Mouse (Mus musculus) MEL (cell line): ENCODE measurements at regions not wholly inside any gene's neighbourhood (a gene's known extent, or its start where the extent isn't known, plus 50 kb on each side); places are given as distances from the start of the nearest gene placed in this dataset.

ENCODE experiments used
- DNase-seq: peaks from one replicate; pipeline ENCODE4 v3.0.0; 2011; ENCODE audit warnings: low read depth, low spot score
- H3K27ac ChIP-seq: 2 replicates; pipeline ENCODE4 v1.5.1; 2012; ENCODE audit warnings: low read depth, mild to moderate bottlenecking, control low read depth, low read length, moderate library complexity; ENCODE audit not compliant: control insufficient read depth
- H3K27me3 ChIP-seq, 2 experiments: fragments of 150-350 bp in 1 of 2; sonication (generic) in 1 of 2; 2 replicates each; pipeline ENCODE4 v1.6.1; 2012; ENCODE audit warnings: low read length in 2 of 2, mild to moderate bottlenecking in 2 of 2, improper control_type of control experiment in 1 of 2, moderate library complexity in 1 of 2; ENCODE audit not compliant: insufficient read depth in 2 of 2, control insufficient read depth in 1 of 2
- H3K36me3 ChIP-seq, 2 experiments: 2 replicates each; pipeline ENCODE4 v1.6.1; 2012 to 2014; ENCODE audit warnings: low read length in 2 of 2, improper control_type of control experiment in 1 of 2, inconsistent platforms in 1 of 2, mild to moderate bottlenecking in 1 of 2; ENCODE audit not compliant: insufficient read depth in 2 of 2, control insufficient read depth in 1 of 2
- H3K4me1 ChIP-seq, 2 experiments: fragments of 150-350 bp in 1 of 2; sonication (generic) in 1 of 2; 2 replicates each; pipeline ENCODE4 v1.6.1; 2012; ENCODE audit warnings: low read length in 2 of 2, improper control_type of control experiment in 1 of 2, mild to moderate bottlenecking in 1 of 2; ENCODE audit not compliant: insufficient read depth in 2 of 2, control insufficient read depth in 1 of 2
- H3K4me3 ChIP-seq, 2 experiments: fragments of 150-350 bp in 1 of 2; sonication (generic) in 1 of 2; 2 replicates each; pipeline ENCODE4 v1.5.1; 2012; ENCODE audit warnings: low read depth in 2 of 2, low read length in 2 of 2, mild to moderate bottlenecking in 2 of 2, moderate library complexity in 2 of 2, control low read depth in 1 of 2, improper control_type of control experiment in 1 of 2; ENCODE audit not compliant: control insufficient read depth in 1 of 2, insufficient read depth in 1 of 2
- H3K79me2 ChIP-seq: 2 replicates; pipeline ENCODE4 v1.6.1; 2012; ENCODE audit warnings: mild to moderate bottlenecking, low read length, moderate library complexity; ENCODE audit not compliant: control insufficient read depth, poor library complexity, insufficient read depth
- H3K9ac ChIP-seq: 2 replicates; pipeline ENCODE4 v1.6.1; 2012; ENCODE audit warnings: low read depth, mild to moderate bottlenecking, control low read depth, low read length, moderate library complexity; ENCODE audit not compliant: control insufficient read depth, poor library complexity, severe bottlenecking
- H3K9me3 ChIP-seq: fragments of 150-350 bp; sonication (generic); replicated peaks from 2 replicates; pipeline ENCODE4 v1.6.1; 2012; ENCODE audit warnings: mild to moderate bottlenecking, low read length, improper control_type of control experiment, moderate library complexity; ENCODE audit not compliant: insufficient read depth
- BHLHE40 ChIP-seq: IDR thresholded peaks from 2 replicates; pipeline ENCODE4 v1.6.1; 2012; ENCODE audit warnings: low read depth, mild to moderate bottlenecking, inconsistent platforms, low read length, improper control_type of control experiment, borderline replicate concordance
- CTCF ChIP-seq, 3 experiments: IDR thresholded peaks in 2 of 3; conservative IDR thresholded peaks in 1 of 3; 2 replicates each; pipeline ENCODE4 v1.5.1; 2011 to 2012; ENCODE audit warnings: low read length in 3 of 3, low read depth in 2 of 3, mild to moderate bottlenecking in 2 of 3, improper control_type of control experiment in 1 of 3, inconsistent platforms in 1 of 3, mixed read lengths in 1 of 3, moderate library complexity in 1 of 3; ENCODE audit not compliant: control insufficient read depth in 1 of 3, insufficient read depth in 1 of 3, poor library complexity in 1 of 3, severe bottlenecking in 1 of 3
- EP300 ChIP-seq, 2 experiments: IDR thresholded peaks; 2 replicates each; pipeline ENCODE4 v1.6.1; 2011; ENCODE audit warnings: improper control_type of control experiment in 2 of 2, low read length in 2 of 2, low read depth in 1 of 2, mild to moderate bottlenecking in 1 of 2
- ETS1 ChIP-seq: IDR thresholded peaks from 2 replicates; pipeline ENCODE4 v1.6.1; 2012; ENCODE audit warnings: low read depth, mild to moderate bottlenecking, inconsistent platforms, low read length, improper control_type of control experiment, moderate library complexity
- HCFC1 ChIP-seq: IDR thresholded peaks from 2 replicates; pipeline ENCODE4 v1.6.1; 2012; ENCODE audit warnings: low read depth, mild to moderate bottlenecking, inconsistent platforms, low read length, improper control_type of control experiment, moderate library complexity
- JUND ChIP-seq: IDR thresholded peaks from 2 replicates; pipeline ENCODE4 v1.6.1; 2011; ENCODE audit warnings: low read depth, mild to moderate bottlenecking, improper control_type of control experiment, low read length
- KAT2A ChIP-seq: conservative IDR thresholded peaks from 2 replicates; pipeline ENCODE4 v1.6.1; 2012; ENCODE audit warnings: low read depth, low read length, improper control_type of control experiment, inconsistent platforms
- MAX ChIP-seq: IDR thresholded peaks from 2 replicates; pipeline ENCODE4 v1.6.1; 2011; ENCODE audit warnings: low read length, improper control_type of control experiment
- MYB ChIP-seq: IDR thresholded peaks from 2 replicates; pipeline ENCODE4 v1.6.1; 2011; ENCODE audit warnings: mild to moderate bottlenecking, low read depth, low read length, improper control_type of control experiment
- NRF1 ChIP-seq: IDR thresholded peaks from 2 replicates; pipeline ENCODE4 v1.6.1; 2014; ENCODE audit warnings: low read depth, mild to moderate bottlenecking, inconsistent platforms, low read length, improper control_type of control experiment, moderate library complexity; ENCODE audit not compliant: poor library complexity, insufficient read depth, severe bottlenecking
- POLR2A ChIP-seq, 2 experiments: IDR thresholded peaks; 2 replicates each; pipeline ENCODE4 v1.6.1; 2011 to 2012; ENCODE audit warnings: low read length in 2 of 2, mild to moderate bottlenecking in 2 of 2, control low read depth in 1 of 2, improper control_type of control experiment in 1 of 2, low read depth in 1 of 2, moderate library complexity in 1 of 2; ENCODE audit not compliant: control insufficient read depth in 1 of 2, insufficient read depth in 1 of 2, poor library complexity in 1 of 2
- POLR2AphosphoS2 ChIP-seq: IDR thresholded peaks from 2 replicates; pipeline ENCODE4 v1.6.1; 2011; ENCODE audit warnings: low read length, improper control_type of control experiment
- POLR2AphosphoS5 ChIP-seq: IDR thresholded peaks from 2 replicates; pipeline ENCODE4 v1.6.1; 2012; ENCODE audit warnings: low read depth, borderline replicate concordance, mild to moderate bottlenecking, inconsistent platforms, low read length, moderate library complexity, mixed read lengths
- RAD21 ChIP-seq: IDR thresholded peaks from 2 replicates; pipeline ENCODE4 v1.6.1; 2011; ENCODE audit warnings: mild to moderate bottlenecking, low read depth, low read length, improper control_type of control experiment
- RCOR1 ChIP-seq: IDR thresholded peaks from 2 replicates; pipeline ENCODE4 v1.6.1; 2012; ENCODE audit warnings: low read depth, mild to moderate bottlenecking, inconsistent platforms, low read length, improper control_type of control experiment
- SIN3A ChIP-seq: IDR thresholded peaks from 2 replicates; pipeline ENCODE4 v1.6.1; 2012; ENCODE audit warnings: low read length, improper control_type of control experiment, inconsistent platforms
- TAL1 ChIP-seq: IDR thresholded peaks from 2 replicates; pipeline ENCODE4 v1.6.1; 2012; ENCODE audit warnings: mild to moderate bottlenecking, inconsistent platforms, low read length, moderate library complexity, mixed read lengths
- TBP ChIP-seq: IDR thresholded peaks from 2 replicates; pipeline ENCODE4 v1.8.0; 2011; ENCODE audit warnings: low read depth, low read length, improper control_type of control experiment
- UBTF ChIP-seq: IDR thresholded peaks from 2 replicates; pipeline ENCODE4 v1.6.1; 2012; ENCODE audit warnings: low read depth, mild to moderate bottlenecking, inconsistent platforms, low read length, improper control_type of control experiment, moderate library complexity, borderline replicate concordance; ENCODE audit not compliant: insufficient read depth
- USF1 ChIP-seq: IDR thresholded peaks from 2 replicates; pipeline ENCODE4 v1.6.1; 2014; ENCODE audit warnings: low read depth, mild to moderate bottlenecking, inconsistent platforms, low read length, improper control_type of control experiment, moderate library complexity
- USF2 ChIP-seq, 2 experiments: IDR thresholded peaks; 2 replicates each; pipeline ENCODE4 v1.6.1; 2011 to 2012; ENCODE audit warnings: improper control_type of control experiment in 2 of 2, low read length in 2 of 2, borderline replicate concordance in 1 of 2, inconsistent platforms in 1 of 2, low read depth in 1 of 2, mild to moderate bottlenecking in 1 of 2; ENCODE audit not compliant: insufficient read depth in 1 of 2
- ZMIZ1 ChIP-seq: IDR thresholded peaks from 2 replicates; pipeline ENCODE4 v1.6.1; 2012; ENCODE audit warnings: low read depth, mild to moderate bottlenecking, inconsistent platforms, low read length, improper control_type of control experiment, moderate library complexity
- ZNF384 ChIP-seq: IDR thresholded peaks from 2 replicates; pipeline ENCODE4 v1.6.1; 2012; ENCODE audit warnings: low read depth, mild to moderate bottlenecking, inconsistent platforms, low read length, improper control_type of control experiment

- TF ChIP-seq MYB (no peak), HCFC1 (no peak), POLR2AphosphoS2 (no peak), ZMIZ1 (no peak), TAL1 (no peak), ETS1 (no peak), MAX (no peak), RAD21 (no peak), SIN3A (no peak), TBP (no peak), NRF1 (no peak)
- no peak overlapping the region for H3K9ac ChIP-seq
- H3K79me2 ChIP-seq = no peaks in the 10 kb centered on the region
- H3K9me3 ChIP-seq = no peaks in the 10 kb centered on the region
- no peaks in the 10 kb centered on the region for H3K27me3 ChIP-seq
- no peaks in the 10 kb centered on the region for H3K4me1 ChIP-seq
- no peak for DNase-seq
- no peaks in the 10 kb centered on the region for H3K36me3 ChIP-seq
- no peak overlapping the region for H3K4me3 ChIP-seq
- no peak overlapping the region for H3K27ac ChIP-seq
These were observed 109.7 kb upstream of the Osr1 start for GRCm38 (mm10) chr12:9460193-9460592.

DNA sequence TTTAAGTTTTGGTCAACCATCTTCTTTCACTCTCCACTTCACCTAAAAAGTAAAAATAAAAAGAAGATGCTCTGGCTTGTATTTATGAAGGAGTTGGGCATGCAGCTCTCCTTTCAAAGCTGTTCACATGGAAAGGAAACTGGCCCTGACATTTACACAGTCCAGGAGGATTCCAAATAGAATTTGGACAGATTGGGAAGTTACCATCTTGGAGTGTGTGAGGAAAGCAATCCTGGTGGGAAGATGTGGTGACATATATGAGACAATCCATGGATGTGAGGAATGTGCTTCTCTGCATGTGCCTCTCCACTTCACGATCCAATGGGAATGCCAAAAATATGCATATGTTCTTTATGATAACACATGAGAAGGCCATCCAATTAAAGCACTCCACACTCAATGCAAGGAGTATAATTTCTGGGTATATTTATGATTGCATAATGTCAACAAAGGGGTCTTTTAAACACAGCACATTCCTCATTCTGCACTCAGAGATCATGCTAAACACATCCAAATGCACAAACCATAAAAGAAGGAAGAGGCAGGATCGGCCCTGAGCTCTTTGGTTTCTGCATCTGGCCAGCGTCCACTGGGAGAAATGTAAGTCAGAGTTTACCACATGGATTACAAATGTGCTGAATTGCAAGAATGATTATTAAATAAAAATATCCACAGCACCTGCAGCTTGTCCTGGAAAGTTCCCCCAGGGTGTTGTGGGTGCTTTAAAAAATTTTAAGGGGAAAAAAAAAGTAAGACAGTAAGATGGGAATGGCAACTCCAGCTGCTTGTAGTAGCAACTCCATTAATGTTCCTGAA lies 100.1 kb upstream of the Osr1 start:
- Histone ChIP-seq H3K9me3 (no peaks in the 10 kb centered on the region), H3K27me3 (no peaks in the 10 kb centered on the region)

GRCm38 (mm10) chr12:9475836-9476235 lies 94.1 kb upstream of the Osr1 start:
- DNase-seq = no peak
- no peak overlapping the region for H3K9ac ChIP-seq
- no peaks in the 10 kb centered on the region for H3K9me3 ChIP-seq
- no peak overlapping the region for H3K27ac ChIP-seq
- H3K4me3 ChIP-seq = no peak overlapping the region
- H3K36me3 ChIP-seq = no peaks in the 10 kb centered on the region
- no peak for TF ChIP-seq KAT2A
- TF ChIP-seq CTCF (IDR thresholded peaks at IDR 0.05 in 2 of 3, conservative IDR thresholded peaks at IDR 0.05 in 1 of 3; ENCODE audit: control insufficient read depth in 1 of 3, insufficient read depth in 1 of 3, low read depth in 2 of 3, low read length in 3 of 3, poor library complexity in 1 of 3, severe bottlenecking in 1 of 3) = no peak
- TF ChIP-seq POLR2AphosphoS5 = no peak
- TF ChIP-seq UBTF = no peak
- no peak for TF ChIP-seq BHLHE40
- no peak for TF ChIP-seq POLR2A (IDR thresholded peaks at IDR 0.05; ENCODE audit: control insufficient read depth in 1 of 2, insufficient read depth in 1 of 2, low read depth in 1 of 2, low read length in 2 of 2, poor library complexity in 1 of 2)
- TF ChIP-seq USF2 (IDR thresholded peaks at IDR 0.05; ENCODE audit: borderline replicate concordance in 1 of 2, insufficient read depth in 1 of 2, low read depth in 1 of 2, low read length in 2 of 2) = no peak
- TF ChIP-seq EP300 (IDR thresholded peaks at IDR 0.05; ENCODE audit: low read depth in 1 of 2, low read length in 2 of 2) = no peak
- no peak for TF ChIP-seq HCFC1
- TF ChIP-seq JUND = no peak
- no peak for TF ChIP-seq POLR2AphosphoS2
- TF ChIP-seq MAX = no peak
- TF ChIP-seq USF1 = no peak
- no peak for TF ChIP-seq RCOR1
- no peaks in the 10 kb centered on the region for H3K27me3 ChIP-seq
- no peaks in the 10 kb centered on the region for H3K4me1 ChIP-seq
- no peaks in the 10 kb centered on the region for H3K79me2 ChIP-seq

More for the DNA sequence above, 100.1 kb upstream of the Osr1 start:
- Histone ChIP-seq H3K4me1 (no peaks in the 10 kb centered on the region), H3K4me3 (no peak overlapping the region), H3K9ac (no peak overlapping the region), H3K79me2 (no peaks in the 10 kb centered on the region), H3K36me3 (no peaks in the 10 kb centered on the region), H3K27ac (no peak overlapping the region)
- no peak for DNase-seq
- TF ChIP-seq ZNF384 (no peak), RCOR1 (no peak)
